Mouse (Mus musculus): ENCODE measurements around the gene Dctn3. TPM values are rescaled to one million over a fixed set of nuclear protein-coding genes. Genes with fewer than 3 reads are reported as not detected.

Gene Dctn3
- total and polyA plus RNA-seq, 3 experiments, result 57.7 to 64.6 TPM; not detected in 1

GRCm38 (mm10) chr4:41713197-41714067, 9.5 kb downstream of the Dctn3 start, which contains the start of gene Rpp25l (continued):
- TF ChIP-seq BHLHE40 (IDR thresholded peaks at IDR 0.05; ENCODE audit: borderline replicate concordance, low read depth, low read length) (no peak), ZKSCAN1 (IDR thresholded peaks at IDR 0.05; ENCODE audit: low read depth, low read length) (no peak), POLR2A (IDR thresholded peaks at IDR 0.05; ENCODE audit: control insufficient read depth in 1 of 2, insufficient read depth in 1 of 2, low read depth in 1 of 2, low read length in 2 of 2, poor library complexity in 1 of 2) (peak; percentile 93 to 94), HCFC1 (IDR thresholded peaks at IDR 0.05; ENCODE audit: low read depth, low read length) (peak; percentile 65)

GRCm38 (mm10) chr4:41712421-41713196, 10.4 kb downstream of the Dctn3 start:
- Histone ChIP-seq H3K36me3 (ENCODE audit: control insufficient read depth in 1 of 2, insufficient read depth in 2 of 2, low read length in 2 of 2) (no peaks in the 10 kb centered on the region; a peak in 1 of 4 replicates), H3K79me2 (ENCODE audit: control insufficient read depth, insufficient read depth, low read length, poor library complexity) (peaks cover 19% of the 10 kb centered on the region), H3K9me3 (replicated peaks; ENCODE audit: insufficient read depth, low read length) (no peaks in the 10 kb centered on the region), H3K4me1 (ENCODE audit: control insufficient read depth in 1 of 2, insufficient read depth in 2 of 2, low read length in 2 of 2) (peaks cover 0 to 10% of the 10 kb centered on the region in 2 experiments; a peak in 2 of 4 replicates), H3K4me3 (ENCODE audit: control insufficient read depth in 1 of 2, insufficient read depth in 1 of 2, low read depth in 2 of 2, low read length in 2 of 2) (peak overlapping the region; percentile 90 to 97), H3K27ac (ENCODE audit: control insufficient read depth, low read depth, low read length) (peak overlapping the region; percentile 61), H3K27me3 (ENCODE audit: control insufficient read depth in 1 of 2, insufficient read depth in 2 of 2, low read length in 2 of 2) (no peaks in the 10 kb centered on the region), H3K9ac (ENCODE audit: control insufficient read depth, low read depth, low read length, poor library complexity, severe bottlenecking) (peak overlapping the region; percentile 96)
- TF ChIP-seq USF1 (IDR thresholded peaks at IDR 0.05; ENCODE audit: low read depth, low read length), result no peak
- TF ChIP-seq ZKSCAN1 (IDR thresholded peaks at IDR 0.05; ENCODE audit: low read depth, low read length), result no peak
- TF ChIP-seq MAX (IDR thresholded peaks at IDR 0.05; ENCODE audit: low read length), result no peak
- no peak for TF ChIP-seq CHD2 (IDR thresholded peaks at IDR 0.05; ENCODE audit: low read length)
- no peak for TF ChIP-seq MYB (IDR thresholded peaks at IDR 0.05; ENCODE audit: low read depth, low read length)
- TF ChIP-seq E2F4 (IDR thresholded peaks at IDR 0.05; ENCODE audit: borderline replicate concordance, low read depth, low read length), result no peak
- no peak for TF ChIP-seq ZC3H11A (IDR thresholded peaks at IDR 0.05; ENCODE audit: low read depth, low read length)
- no peak for TF ChIP-seq POLR2AphosphoS2 (IDR thresholded peaks at IDR 0.05; ENCODE audit: low read length)
- TF ChIP-seq SMC3 (IDR thresholded peaks at IDR 0.05; ENCODE audit: low read depth, low read length), result no peak
- no peak for TF ChIP-seq JUND (IDR thresholded peaks at IDR 0.05; ENCODE audit: low read depth, low read length)
- TF ChIP-seq UBTF (IDR thresholded peaks at IDR 0.05; ENCODE audit: borderline replicate concordance, insufficient read depth, low read depth, low read length), result no peak
- DNase-seq (ENCODE audit: low read depth, low spot score), result no peak
